Mouse (Mus musculus) kidney, embryonic 14.5 days (tissue): ENCODE measurements at regions not wholly inside any gene's neighbourhood (a gene's known extent, or its start where the extent isn't known, plus 50 kb on each side); places are given as distances from the start of the nearest gene placed in this dataset.

ENCODE experiments used
- ATAC-seq: fragments of 200-750 bp; cut with Nextera tagmentation; 2 replicates; pipeline ENCODE4 v1.8.0; 2017; ENCODE audit warnings: moderate number of reproducible peaks, mild to moderate bottlenecking, moderate TSS enrichment, moderate library complexity; ENCODE audit not compliant: low FRiP score, low TSS enrichment
- H3K27ac ChIP-seq: fragments of 300-500 bp; sonication (generic); 2 replicates; pipeline ENCODE4 v1.5.1; 2014; ENCODE audit warnings: low read depth, mild to moderate bottlenecking, low read length, moderate library complexity, mixed read lengths
- H3K27me3 ChIP-seq: fragments of 300-500 bp; sonication (generic); 2 replicates; pipeline ENCODE4 v1.6.1; 2014; ENCODE audit warnings: mild to moderate bottlenecking, low read length; ENCODE audit not compliant: control insufficient read depth, insufficient read depth
- H3K36me3 ChIP-seq: fragments of 300-500 bp; sonication (generic); 2 replicates; pipeline ENCODE4 v1.6.1; 2014; ENCODE audit warnings: low read length, mixed read lengths; ENCODE audit not compliant: control insufficient read depth, insufficient read depth
- H3K4me1 ChIP-seq: fragments of 300-500 bp; sonication (generic); 2 replicates; pipeline ENCODE4 v1.6.1; 2014; ENCODE audit warnings: low read length, mixed read lengths; ENCODE audit not compliant: control insufficient read depth, insufficient read depth
- H3K4me2 ChIP-seq: fragments of 300-500 bp; sonication (generic); replicated peaks from 2 replicates; pipeline ENCODE4 v1.6.1; 2014; ENCODE audit warnings: low read depth, mild to moderate bottlenecking, low read length
- H3K4me3 ChIP-seq: fragments of 300-500 bp; sonication (generic); 2 replicates; pipeline ENCODE4 v1.5.1; 2014; ENCODE audit warnings: mild to moderate bottlenecking, low read length
- H3K9ac ChIP-seq: fragments of 300-500 bp; sonication (generic); 2 replicates; pipeline ENCODE4 v1.6.1; 2014; ENCODE audit warnings: low read depth, mild to moderate bottlenecking, low read length, moderate library complexity
- H3K9me3 ChIP-seq: fragments of 300-500 bp; sonication (generic); 2 replicates; pipeline ENCODE4 v1.6.1; 2016; ENCODE audit warnings: low read length; ENCODE audit not compliant: control insufficient read depth
- WGBS: fragments of 180-500 bp; shearing (Covaris S2); extraction: QIAGEN DNeasy Blood & Tissue Kit; methylation state at CpG from one replicate; pipeline ENCODE4 v1.1.7; 2014; 5-methylcytosine and 5-hydroxymethylcytosine counted together

GRCm38 (mm10) chr16:70881098-70881850 is 567.5 kb downstream of the Gbe1 start:
- no peak overlapping the region for H3K4me3 ChIP-seq
- H3K4me2 ChIP-seq, result 0 out of 2 replicates have a peak overlapping the region, but pooled peaks have one; percentile 10
- no peak overlapping the region for H3K9ac ChIP-seq
- no peaks in the 10 kb centered on the region for H3K4me1 ChIP-seq
- H3K27ac ChIP-seq, result no peak overlapping the region
- 60% methylated on average over 14 of the region's 14 CpGs for WGBS
- H3K9me3 ChIP-seq, result no peaks in the 10 kb centered on the region
- ATAC-seq, result no peak
- no peaks in the 10 kb centered on the region for H3K27me3 ChIP-seq
- no peaks in the 10 kb centered on the region for H3K36me3 ChIP-seq

GRCm38 (mm10) chr16:70900085-70900484 is 586.3 kb downstream of the Gbe1 start:
- Histone ChIP-seq H3K4me1 (no peaks in the 10 kb centered on the region), H3K27me3 (no peaks in the 10 kb centered on the region), H3K27ac (no peak overlapping the region), H3K4me3 (no peak overlapping the region), H3K36me3 (no peaks in the 10 kb centered on the region), H3K9me3 (no peaks in the 10 kb centered on the region), H3K9ac (no peak overlapping the region), H3K4me2 (no peak overlapping the region)
- ATAC-seq, result no peak
- WGBS, result 77% methylated on average over 5 of the region's 5 CpGs

- Histone ChIP-seq H3K4me3 (no peak overlapping the region), H3K9ac (no peak overlapping the region), H3K4me2 (no peak overlapping the region), H3K36me3 (no peaks in the 10 kb centered on the region), H3K4me1 (no peaks in the 10 kb centered on the region), H3K9me3 (no peaks in the 10 kb centered on the region), H3K27me3 (no peaks in the 10 kb centered on the region), H3K27ac (no peak overlapping the region)
- no peak for ATAC-seq
These were observed 606.3 kb downstream of the Gbe1 start for GRCm38 (mm10) chr16:70920047-70920446.

- no peak overlapping the region for H3K4me2 ChIP-seq
- H3K27me3 ChIP-seq, result no peaks in the 10 kb centered on the region
- no peaks in the 10 kb centered on the region for H3K36me3 ChIP-seq
- no peak for ATAC-seq
- H3K9ac ChIP-seq, result no peak overlapping the region
- WGBS, result 34% methylated on average over 1 of the region's 1 CpGs
- H3K27ac ChIP-seq, result no peak overlapping the region
- H3K4me1 ChIP-seq, result no peaks in the 10 kb centered on the region
- H3K9me3 ChIP-seq, result no peaks in the 10 kb centered on the region
- no peak overlapping the region for H3K4me3 ChIP-seq
These were observed 615.9 kb downstream of the Gbe1 start for GRCm38 (mm10) chr16:70929651-70930050.

GRCm38 (mm10) chr16:70935959-70936358 is 622.2 kb downstream of the Gbe1 start:
- Histone ChIP-seq H3K36me3 (no peaks in the 10 kb centered on the region), H3K9me3 (no peaks in the 10 kb centered on the region; the same call in 1 of the 2 replicates), H3K4me1 (no peaks in the 10 kb centered on the region), H3K9ac (no peak overlapping the region), H3K4me2 (no peak overlapping the region), H3K27me3 (no peaks in the 10 kb centered on the region), H3K4me3 (no peak overlapping the region), H3K27ac (no peak overlapping the region)
- no peak for ATAC-seq

- no peak overlapping the region for H3K4me2 ChIP-seq
- H3K4me3 ChIP-seq, result no peak overlapping the region
- WGBS, result 92% methylated on average over 2 of the region's 2 CpGs
- H3K27me3 ChIP-seq, result no peaks in the 10 kb centered on the region
- H3K9ac ChIP-seq, result no peak overlapping the region
- H3K4me1 ChIP-seq, result no peaks in the 10 kb centered on the region
- H3K36me3 ChIP-seq, result no peaks in the 10 kb centered on the region
- H3K9me3 ChIP-seq, result no peaks in the 10 kb centered on the region
- no peak overlapping the region for H3K27ac ChIP-seq
- no peak for ATAC-seq
These were observed 639.2 kb downstream of the Gbe1 start for GRCm38 (mm10) chr16:70952937-70953336.
